Mouse (Mus musculus) spleen, postnatal 14 days (tissue): Measurements from ENCODE around the gene BC049352.

Experiments used
- DNase-seq, 2 experiments: peaks; one replicate each; pipeline ENCODE4 v3.0.0; 2021 to 2022; ENCODE audit warnings: low spot score in 2 of 2

The BC049352 gene

DNA sequence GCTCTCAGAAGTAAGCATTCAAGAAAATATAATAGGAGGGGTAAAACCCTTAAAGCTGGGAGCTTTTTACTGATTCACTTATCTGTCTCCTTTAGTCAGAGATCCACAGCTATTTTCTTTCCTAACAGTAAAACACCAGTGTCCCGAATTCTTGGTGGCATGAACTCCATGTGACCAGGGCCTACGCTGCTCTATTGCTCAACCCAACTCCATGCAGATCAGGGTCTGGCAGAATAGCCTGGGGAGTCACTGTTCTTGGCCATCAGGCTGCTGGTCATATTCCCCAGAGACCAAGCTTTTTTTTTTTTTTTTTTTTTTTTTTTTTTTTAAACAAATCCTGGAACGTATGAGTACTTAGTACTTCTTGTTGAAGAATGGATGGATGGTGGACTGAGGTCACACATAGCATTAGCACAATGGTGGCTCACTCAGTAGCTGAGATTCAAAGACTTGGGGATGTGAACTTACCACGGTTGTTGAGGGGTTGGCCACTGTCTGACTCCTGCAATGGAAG lies 7.9 kb downstream of the BC049352 start:
- DNase-seq, result no peak

DNA sequence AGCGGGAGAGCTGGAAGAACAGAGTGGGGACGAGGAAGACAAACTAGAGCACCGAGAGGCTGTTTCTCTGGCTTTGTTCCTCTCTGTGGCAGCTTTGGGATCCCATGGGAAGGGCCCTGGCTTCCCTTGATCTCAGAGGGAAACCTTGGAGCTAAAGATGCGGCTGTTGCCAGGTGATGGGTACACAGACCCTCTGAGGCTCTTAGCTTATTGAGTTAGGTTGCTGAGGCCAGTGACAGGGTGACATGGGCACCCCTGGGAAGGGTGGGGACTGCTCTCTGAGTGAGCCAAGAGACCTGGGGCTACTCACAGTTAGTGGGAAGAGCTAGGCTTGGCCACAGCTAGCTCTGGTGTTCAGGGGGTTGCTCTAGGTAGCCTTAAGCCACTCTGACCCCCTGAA lies 13.7 kb downstream of the BC049352 start:
- DNase-seq, result no peak

DNA sequence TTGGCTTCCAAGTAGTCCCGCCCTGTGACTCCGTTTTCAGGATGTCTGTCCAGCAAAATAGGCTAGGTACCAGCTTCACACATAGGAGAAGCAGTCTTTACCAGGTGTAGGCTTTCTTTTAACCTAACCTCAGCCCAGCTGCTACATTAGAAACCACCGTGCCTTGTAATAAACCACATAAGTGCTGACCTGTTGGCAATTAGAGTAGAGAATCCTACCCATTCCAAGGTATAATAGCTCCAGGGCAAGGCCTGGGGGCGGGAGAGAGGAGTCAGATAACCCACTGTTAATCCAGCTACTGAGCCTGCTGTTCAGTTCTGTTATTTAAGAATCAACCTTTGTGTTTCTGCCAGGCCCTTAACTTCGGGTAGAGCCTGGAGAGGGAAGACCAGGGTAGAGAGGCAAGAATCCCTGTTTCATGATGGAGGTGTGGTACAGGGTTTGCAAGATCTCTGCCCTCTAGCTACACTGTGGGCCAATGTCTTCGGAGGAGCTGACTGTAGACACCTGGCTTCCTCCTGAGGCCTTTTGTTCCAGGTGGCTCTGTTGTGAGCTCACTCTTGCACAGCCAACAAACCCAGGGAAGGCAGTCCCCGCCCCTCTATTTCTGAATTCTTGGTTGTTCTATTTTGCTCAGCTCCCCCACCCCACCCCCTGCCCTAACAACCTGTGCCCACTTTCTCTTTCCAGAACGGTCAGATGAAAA lies 14.5 kb downstream of the BC049352 start:
- DNase-seq, result no peak

DNA sequence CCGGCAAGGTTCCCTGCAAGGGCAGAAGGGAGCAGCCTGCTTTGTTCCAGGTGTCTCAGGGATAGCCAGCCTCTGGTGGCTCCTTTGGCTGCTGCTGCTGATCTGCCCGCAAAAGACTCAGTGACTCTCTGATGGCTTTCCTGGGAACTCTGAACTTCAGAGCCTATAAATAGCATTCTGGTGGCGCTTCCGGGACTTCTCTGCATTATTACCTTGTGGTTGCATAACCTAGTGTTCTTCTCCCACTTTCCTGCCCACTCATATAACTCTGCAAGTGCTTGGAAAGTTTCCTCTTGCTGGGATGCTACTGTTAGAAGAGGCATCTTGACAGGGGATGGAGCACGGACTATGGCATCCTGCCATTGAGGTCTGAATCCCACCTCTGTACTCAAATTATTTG lies 15.7 kb downstream of the BC049352 start:
- no peak for DNase-seq

DNA sequence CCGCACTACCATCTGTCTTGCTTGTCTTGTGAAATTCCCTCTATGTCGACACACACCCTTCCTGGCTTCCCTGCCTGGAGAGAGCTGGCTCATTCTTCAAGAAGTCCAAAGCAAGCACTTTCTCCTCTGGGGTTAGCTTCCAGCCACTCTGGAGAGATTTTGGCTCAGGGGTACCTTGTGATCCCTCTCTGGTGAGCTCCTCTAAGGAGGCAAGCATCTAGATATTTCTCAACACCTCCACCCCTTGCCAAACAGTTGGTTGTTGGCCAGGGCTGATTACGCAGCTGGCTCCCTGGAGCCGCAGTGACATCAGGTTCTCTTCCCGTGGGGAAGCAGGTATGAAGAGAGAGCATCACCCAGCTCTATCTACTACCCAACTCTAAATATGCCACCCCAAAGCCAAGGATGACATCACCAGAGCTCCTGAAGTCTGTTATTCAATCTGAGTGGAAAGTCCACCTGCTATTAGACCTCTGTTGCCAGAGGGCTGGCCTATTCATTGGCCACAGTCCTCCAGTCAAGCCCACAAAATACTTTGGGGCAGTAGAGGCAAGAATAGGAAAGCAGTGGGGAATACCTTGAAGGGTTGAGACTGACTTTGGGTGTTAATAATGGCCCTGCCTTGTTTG lies 19.6 kb downstream of the BC049352 start:
- no peak for DNase-seq

DNA sequence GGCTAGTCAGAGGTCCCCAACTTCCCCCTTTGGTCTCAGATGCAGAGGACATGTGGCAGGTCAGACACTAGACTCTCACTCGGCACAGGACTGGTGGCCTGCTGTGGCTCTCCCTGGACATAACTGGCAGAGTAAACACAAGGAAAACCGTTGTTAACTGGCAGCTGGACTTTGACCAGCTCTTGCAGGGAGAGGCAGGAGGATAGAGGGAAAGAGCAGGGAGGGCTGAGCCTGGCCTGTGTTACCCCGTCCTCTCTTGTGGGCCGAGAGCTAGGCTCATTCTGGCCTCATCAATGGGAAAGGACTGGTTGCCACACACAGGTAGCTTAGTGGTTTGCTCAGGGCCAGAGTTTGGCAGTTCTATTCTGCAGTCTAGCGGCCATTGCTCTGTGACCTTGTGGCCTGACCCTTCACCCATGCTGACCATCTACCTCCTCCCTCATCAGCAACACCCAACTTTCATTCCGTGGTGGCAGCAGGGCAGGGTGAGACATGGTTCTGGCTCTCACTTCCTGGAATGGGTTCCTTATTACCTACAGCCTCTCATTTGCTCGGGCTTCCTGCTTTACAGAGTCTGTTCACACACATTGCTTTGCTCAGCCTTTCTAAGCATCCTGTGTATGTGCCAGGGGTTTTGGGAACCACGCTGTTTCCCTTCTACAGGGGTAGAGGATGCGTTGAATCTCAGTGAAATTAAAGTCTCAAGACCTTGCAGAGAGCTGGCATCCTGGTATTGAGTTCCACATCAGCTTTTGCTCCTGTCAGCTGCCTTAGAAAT lies 20.4 kb downstream of the BC049352 start:
- no peak for DNase-seq

DNA sequence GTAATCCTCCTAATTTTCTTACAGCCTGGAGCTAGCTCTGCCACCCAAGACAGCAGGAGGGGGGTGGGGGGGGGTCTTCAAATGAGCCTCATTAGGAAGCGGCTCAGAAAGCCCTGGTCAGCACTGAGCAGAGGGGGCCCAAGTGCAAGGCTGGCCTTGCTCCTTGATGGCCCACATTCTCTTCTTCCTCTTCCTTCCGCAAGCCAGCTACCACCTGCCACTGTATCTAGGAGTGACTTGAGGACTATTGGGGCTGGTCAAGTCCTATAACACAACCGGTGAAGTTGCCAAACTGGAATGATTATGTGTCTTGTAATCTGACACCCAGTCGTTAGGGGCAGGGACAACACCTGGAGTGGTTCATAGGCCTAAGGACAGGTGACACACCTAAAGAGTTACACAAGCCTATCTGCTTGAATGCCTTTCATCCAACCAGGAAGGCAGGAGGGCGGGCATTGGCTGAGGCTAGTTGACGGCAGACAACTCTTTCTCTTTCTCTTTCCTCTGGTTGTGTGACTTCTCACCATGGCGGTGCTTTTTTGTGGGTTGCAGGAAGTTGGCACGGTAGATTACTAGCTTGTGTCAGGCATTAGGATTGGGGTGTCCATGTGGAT lies 22.1 kb downstream of the BC049352 start, which contains the start of gene Tmprss4:
TSS of gene Tmprss4 (minus strand) at position 296 of the 614 bp plus-strand sequence.
- DNase-seq, result no peak

DNA sequence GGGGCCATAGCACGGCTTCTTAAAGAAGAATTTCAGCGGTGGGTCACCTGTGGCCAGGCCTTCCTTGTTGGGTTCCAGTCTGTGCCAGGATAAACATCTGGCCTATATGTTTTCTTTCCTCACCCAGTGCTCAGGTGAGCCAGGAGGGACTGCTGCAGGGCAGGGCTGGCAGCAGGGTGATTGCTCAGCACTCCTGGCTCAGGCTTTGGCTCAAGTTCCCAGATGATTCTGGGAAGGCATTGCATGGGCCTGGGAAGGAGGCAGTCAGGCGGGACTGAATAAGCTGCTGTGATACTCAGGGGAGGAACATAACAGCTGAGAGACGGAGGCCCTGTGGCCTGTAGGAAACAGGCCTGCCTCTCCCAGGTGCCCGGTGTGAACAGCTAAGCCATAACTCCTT lies 23.3 kb downstream of the BC049352 start:
- DNase-seq, result no peak

DNA sequence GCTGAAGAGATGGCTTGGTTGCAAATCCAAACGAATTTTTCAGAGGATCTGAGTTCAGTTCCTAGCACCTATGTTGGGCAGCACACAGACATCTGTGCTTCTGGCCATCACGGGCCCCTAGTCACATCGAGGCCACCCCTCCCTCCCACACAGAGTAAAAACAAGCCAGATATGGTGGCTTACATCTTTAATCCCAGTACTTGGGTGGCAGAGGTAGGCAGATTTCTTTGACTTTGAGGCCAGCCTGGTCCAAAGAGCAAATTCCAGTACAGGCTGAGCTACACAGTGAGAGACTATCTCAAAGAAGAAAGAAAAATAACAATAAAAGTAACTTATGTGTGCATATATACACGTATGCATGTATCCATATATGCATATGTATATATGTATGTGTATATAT lies 24.3 kb downstream of the BC049352 start:
- DNase-seq, result no peak

DNA sequence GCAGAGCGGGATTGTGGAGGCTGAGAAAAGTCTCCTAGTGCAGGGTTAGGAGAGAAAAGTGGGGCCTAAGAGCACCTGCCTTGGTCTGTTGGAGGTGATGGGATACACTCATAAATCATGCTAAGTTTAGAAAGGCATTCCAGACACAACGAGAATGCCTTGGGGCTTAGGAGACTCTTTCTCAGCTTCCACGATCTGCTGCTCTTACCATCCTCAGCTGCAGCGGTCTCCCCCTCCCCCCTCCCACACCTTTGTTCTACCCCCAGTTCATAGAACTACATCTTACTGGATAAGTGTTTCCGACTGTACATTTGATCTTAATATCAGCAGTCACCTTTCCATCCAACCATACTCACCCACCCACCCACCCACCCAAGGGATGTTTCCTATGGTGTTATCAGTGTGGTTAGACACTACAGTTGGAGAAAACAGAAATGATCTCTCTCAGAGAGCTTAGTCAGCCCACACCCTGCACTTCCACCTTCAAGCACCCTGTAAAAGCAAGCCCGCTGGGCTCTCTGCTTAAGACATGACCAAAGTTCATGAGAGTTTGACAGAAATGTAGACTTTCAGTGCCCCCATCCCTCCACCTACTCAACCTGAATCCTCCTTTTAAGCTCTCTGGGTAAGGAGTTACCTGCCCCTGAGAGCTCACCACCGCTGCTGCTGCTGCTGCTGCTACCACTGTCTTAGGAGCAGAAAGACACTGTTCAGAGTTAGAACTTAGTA lies 25.4 kb downstream of the BC049352 start:
- DNase-seq, result no peak

DNA sequence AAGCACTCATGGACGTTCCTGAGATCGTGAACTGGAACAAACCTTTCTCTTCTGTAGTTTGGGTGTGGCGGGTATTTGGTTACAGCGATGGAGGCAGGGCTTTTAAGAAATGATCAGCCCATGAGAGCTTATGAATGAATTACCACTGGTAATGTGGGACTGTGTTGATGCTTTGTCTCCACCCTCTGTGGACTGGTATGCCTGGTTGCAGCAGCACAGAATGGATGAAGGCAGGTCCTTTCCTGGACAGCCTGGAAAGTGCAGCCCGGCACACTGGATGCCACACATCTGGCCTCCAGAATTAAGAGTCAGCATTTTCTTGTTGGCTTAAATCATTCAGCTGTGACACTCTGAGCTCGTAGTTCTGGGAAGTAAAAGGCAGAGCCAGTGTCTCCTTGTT lies 30.2 kb downstream of the BC049352 start:
- no peak for DNase-seq

DNA sequence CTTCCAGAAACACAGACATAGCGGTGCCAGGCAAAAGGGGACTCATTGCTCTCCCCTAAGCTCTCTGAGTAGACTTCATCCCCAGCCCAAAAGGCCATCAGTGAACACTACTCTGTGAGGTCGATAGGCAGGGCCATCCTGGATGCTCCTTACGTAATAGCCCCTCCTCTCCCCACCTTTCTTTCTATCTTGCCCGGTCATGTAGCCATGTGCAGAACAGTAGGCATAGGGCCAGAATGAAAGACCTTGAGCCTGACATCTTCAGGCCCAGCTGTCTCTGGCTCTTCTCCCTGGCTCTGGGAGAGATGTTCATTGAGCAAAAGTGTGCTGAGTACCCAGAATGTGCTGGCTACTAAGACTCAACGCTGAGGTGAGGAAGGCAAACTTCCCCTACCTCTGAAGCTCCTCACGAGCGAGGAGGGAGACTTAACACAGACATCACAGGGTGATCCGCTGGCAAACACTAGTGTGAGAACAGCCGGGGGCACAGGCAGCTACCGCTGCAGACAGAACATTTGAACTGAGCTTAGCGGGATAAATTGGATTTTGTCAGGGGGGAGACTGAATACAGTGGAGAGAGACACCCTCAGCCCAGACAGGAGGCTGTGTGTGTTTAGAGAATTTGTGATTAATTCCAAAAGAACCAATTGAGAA lies 33.8 kb downstream of the BC049352 start:
- DNase-seq, result no peak

DNA sequence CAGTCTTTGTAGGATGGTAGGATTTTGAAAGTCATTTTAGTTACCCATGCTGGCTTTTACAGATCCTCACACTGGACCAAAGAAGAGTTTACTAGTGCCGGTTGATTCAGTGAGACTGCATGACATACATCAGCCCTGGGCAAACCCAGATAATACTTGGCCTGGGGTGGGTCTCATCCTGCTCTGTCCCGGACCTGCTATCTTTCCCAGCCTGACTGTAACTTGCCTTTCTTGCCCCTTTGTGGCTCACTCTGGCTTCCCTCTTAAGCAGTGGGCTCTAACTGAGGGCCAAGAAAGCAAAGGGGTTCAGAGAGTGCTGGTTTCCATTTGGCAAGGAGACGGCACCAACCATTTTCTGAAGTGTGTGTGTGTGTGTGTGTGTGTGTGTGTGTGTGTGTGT lies 37.8 kb downstream of the BC049352 start:
- no peak for DNase-seq

DNA sequence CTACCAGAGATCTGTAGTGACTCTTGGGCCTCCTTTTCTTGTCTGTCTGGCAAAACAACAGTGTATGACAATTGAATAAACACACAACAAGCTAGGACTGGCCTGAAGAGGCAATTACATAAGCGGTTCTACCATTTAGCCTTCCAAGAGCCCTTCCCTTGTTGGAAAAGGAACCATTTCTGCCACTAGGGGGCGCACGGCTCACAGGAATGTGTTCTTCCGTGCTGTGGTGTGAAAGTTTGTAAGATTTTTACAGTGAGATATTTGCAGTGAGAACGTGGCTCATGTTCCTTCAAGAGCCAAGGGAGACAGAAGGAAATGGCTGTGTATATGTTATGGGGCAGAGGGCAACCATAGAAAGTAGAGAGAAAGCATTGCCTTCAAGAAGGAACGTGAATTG lies 39.8 kb downstream of the BC049352 start:
- DNase-seq, result peak; percentile 74 to 89

DNA sequence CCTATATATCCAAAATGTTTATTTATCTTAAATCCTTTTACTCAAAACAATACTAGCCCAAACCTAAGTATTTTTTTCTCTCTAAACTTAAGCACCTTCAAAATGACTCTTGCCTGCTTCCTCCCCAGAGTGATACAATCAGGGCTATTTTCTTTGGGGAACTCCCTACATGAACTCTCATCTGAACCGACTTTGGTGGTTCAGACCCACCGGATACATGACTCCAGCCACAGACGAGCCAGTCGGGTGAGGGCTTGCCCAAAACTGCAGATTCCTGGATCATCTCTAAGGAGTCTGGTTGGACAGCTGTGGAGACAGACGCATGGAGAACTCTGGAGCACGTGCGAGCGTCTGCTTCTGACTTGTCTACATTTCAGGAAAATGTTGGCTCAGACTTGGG lies 47.6 kb downstream of the BC049352 start:
- no peak for DNase-seq

DNA sequence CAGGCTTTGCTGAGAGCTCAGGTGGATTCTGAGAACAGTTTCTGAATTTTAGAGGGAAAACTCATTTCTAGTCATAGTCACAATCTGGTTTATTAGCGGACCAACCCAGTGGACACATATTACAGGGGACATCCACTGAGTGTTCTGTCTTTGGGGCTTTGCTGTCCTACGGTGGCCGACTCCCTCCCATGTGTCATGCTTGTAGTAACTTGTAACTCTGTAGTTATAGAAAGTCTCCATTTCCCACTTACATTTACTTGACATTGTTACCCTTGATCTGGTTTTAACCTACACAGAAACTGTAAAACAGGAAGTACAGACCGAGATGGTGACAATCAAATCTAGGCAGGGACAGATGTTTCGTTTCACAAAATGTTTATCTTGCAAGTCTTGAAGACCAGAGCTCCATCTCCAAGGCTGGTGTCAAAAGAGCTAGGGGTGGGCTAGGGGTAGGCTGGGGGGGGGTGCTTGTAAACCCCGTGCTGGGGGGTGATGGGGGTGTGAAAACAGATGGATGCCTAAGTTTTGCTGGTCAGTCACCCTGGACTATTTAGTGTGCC lies 53.9 kb downstream of the BC049352 start:
- no peak for DNase-seq

DNA sequence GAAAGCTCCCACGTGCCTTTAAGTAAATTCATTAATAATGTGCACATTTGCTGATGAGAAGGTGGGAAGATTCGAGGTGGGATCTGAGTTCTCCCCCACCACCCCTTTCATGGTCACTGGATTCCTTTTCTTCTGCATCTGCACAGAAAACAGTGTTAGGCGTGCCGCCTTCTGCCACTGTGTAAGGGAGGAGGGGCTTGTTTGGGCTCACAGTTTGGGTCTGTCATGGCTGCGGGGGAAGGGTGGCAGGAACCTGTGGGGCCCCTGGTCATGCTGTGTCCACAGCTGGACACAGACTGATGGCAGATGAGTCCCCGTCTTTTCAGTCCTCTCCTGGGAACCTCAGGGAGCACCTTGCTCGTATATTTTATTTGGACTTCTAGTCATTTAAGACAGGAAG lies 54.9 kb downstream of the BC049352 start:
- no peak for DNase-seq

DNA sequence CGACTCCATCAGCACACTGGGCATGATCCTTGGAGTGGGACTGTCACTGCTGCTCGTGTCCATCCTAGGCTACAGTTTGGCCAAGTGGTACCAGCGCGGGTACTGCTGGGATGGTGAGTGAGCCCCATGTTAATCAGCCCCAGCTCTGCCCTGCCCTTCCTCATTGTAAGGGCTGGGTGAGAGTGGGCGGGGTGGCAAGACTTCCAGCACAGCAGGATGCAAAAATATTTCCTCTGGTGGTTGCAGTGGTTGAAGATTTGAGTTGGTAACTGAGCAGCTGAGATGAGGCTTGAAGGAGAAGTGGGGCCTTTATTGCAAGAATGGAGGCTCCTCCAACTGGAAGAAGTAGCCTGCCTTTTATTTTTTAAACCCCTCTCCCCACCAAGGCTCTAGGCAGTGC lies 59.6 kb downstream of the BC049352 start:
- DNase-seq, result peak in 1 of 2 experiments; percentile 26

DNA sequence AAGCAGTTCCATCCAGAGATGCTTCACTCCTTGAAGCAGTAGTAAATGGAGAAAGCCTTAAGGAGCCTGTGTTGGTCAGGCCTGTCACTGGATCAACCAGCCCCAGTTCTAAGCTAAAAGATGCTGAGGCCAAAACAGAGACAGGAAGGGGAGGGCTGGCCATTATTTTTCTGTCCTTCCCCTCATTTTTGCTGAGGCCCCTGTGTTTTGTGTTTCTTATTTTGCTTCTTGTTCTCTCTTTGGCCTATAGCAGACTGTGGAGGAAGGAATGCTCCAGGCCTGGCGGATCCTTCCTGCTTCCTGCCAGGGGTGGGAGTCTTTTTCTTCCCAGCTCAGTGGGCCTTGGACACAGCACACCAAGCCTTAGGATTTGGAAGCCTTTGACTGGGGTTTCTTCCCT lies 63.6 kb downstream of the BC049352 start:
- no peak for DNase-seq

DNA sequence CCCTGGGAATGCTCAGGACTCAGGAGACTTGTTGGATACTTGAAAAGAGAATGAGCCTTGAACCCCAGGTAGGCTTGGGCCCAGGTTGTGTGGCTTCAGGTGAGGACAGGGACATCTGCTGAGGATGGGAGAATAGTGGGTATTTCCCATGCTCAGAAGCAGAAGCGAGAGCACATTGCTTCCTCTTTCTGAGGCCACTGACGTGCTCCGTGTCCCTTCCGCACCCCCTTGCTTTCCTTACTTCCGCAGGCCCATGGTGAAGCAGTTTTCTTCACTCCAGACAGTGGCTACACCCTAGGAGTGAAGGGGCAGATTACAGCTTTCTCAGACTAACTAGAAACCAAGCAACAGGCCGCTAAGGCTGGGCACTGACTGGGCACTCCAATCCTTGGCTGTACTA lies 64.3 kb downstream of the BC049352 start:
- peak; percentile 29 to 37 for DNase-seq

DNA sequence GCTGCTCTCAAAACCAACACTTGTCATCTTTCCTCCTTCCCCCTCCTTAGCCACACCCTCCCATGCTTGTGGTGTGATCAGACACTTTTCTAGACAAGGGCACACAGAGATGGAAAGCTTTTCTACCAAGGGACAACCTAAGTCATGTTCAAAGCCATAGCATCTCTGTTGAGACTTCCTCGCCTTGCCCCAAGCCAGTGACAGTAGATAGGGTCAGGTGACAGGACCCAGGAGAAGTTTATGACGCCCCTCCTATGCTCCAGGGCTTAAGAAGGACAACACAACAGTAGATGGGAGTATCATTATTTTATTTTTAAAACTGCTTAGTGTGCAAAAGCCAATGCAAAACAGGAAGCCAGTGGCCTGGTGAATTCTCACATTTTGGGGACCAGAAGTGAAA lies 65.7 kb downstream of the BC049352 start:
- DNase-seq, result no peak
